Mouse (Mus musculus) embryonic facial prominence, embryonic 14.5 days (tissue): Measurements from ENCODE around the gene Ebf4. TPM values are rescaled to one million over a fixed set of nuclear protein-coding genes. Genes with fewer than 3 reads are reported as not detected.
A peak's percentile ranks its signal among the peaks of the same experiment; 100 is the strongest.
"Not testable (repeated sequence)": the region's sequence is repeated elsewhere in the genome, so short reads cannot be mapped to it uniquely, and the experiment has no call there.

Experiments used
- ATAC-seq: fragments of 200-750 bp; cut with Nextera tagmentation; 2 replicates; pipeline ENCODE4 v1.8.0; 2017; ENCODE audit warnings: low read depth, moderate number of reproducible peaks, moderate TSS enrichment
- DNase-seq: peaks from one replicate; pipeline ENCODE4 v3.0.0-alpha.2; 2015; ENCODE audit warnings: low spot score
- H3K27ac ChIP-seq: fragments of 300-500 bp; sonication (generic); replicated peaks from 2 replicates; pipeline ENCODE4 v1.5.1; 2014; ENCODE audit warnings: low read depth, mild to moderate bottlenecking, low read length, moderate library complexity
- H3K27me3 ChIP-seq: fragments of 300-500 bp; sonication (generic); replicated peaks from 2 replicates; pipeline ENCODE4 v1.6.1; 2014; ENCODE audit warnings: low read length; ENCODE audit not compliant: control insufficient read depth, insufficient read depth
- H3K36me3 ChIP-seq: fragments of 300-500 bp; sonication (generic); 2 replicates; pipeline ENCODE4 v1.6.1; 2014; ENCODE audit warnings: low read length, mixed read lengths; ENCODE audit not compliant: control insufficient read depth, insufficient read depth
- H3K4me1 ChIP-seq: fragments of 300-500 bp; sonication (generic); 2 replicates; pipeline ENCODE4 v1.6.1; 2014; ENCODE audit warnings: antibody characterized with exemption, low read length; ENCODE audit not compliant: control insufficient read depth, insufficient read depth
- H3K4me2 ChIP-seq: fragments of 300-500 bp; sonication (generic); 2 replicates; pipeline ENCODE4 v1.6.1; 2014; ENCODE audit warnings: low read depth, mild to moderate bottlenecking, low read length, moderate library complexity, mixed read lengths
- H3K4me3 ChIP-seq: fragments of 300-500 bp; sonication (generic); 2 replicates; pipeline ENCODE4 v1.5.1; 2014; ENCODE audit warnings: low read depth, mild to moderate bottlenecking, low read length
- H3K9ac ChIP-seq: fragments of 300-500 bp; sonication (generic); 2 replicates; pipeline ENCODE4 v1.6.1; 2014; ENCODE audit warnings: low read depth, mild to moderate bottlenecking, low read length, moderate library complexity, mixed read lengths
- H3K9me3 ChIP-seq: fragments of 300-500 bp; sonication (generic); 2 replicates; pipeline ENCODE4 v1.6.1; 2016; ENCODE audit warnings: low read length; ENCODE audit not compliant: control insufficient read depth
- WGBS: fragments of 180-500 bp; shearing (Covaris S2); extraction: QIAGEN DNeasy Blood & Tissue Kit; methylation state at CpG from one replicate; pipeline ENCODE4 v1.1.7; 2014; 5-methylcytosine and 5-hydroxymethylcytosine counted together
- polyA plus RNA-seq: library from polyadenylated mRNA; unstranded; fragments of >200 nt; fragmentation: Nextera tagmentation; extraction: Ambion mirVana; gene quantifications from 2 replicates; pipeline ENCODE4 v1.2.1, GENCODE M21; 2014

The Ebf4 gene
- polyA plus RNA-seq, 1 experiment from 2014 or later, result 4.2 TPM

DNA sequence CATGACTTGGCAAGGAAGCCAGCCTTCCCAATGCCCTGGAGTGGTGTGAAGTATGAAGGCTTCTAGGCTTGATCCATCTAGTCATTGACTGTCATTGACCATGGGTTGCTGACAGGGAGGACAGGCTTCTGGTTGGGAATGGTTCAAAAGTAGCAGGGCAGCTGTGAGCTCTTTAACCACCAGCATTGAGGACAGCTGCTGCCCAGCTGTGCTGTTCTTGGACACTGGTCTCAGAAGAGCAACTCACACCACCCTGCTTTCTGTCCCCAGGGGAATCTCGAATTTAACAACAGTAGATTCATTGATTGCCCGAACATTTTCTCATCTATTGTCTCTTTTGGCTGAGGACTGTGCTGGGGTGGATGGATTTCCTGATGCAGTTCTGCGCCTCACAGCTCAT lies 58.9 kb downstream of the Ebf4 start:
- H3K9ac ChIP-seq, result no peak overlapping the region
- no peak overlapping the region for H3K4me2 ChIP-seq
- H3K9me3 ChIP-seq, result no peaks in the 10 kb centered on the region
- no peak overlapping the region for H3K4me3 ChIP-seq
- DNase-seq (peak; percentile 39), ATAC-seq (no peak)
- H3K36me3 ChIP-seq, result no peaks in the 10 kb centered on the region
- peaks cover 13% of the 10 kb centered on the region for H3K27me3 ChIP-seq
- no peak overlapping the region for H3K27ac ChIP-seq
- 39% methylated on average over 3 of the region's 3 CpGs for WGBS
- no peaks in the 10 kb centered on the region for H3K4me1 ChIP-seq

DNA sequence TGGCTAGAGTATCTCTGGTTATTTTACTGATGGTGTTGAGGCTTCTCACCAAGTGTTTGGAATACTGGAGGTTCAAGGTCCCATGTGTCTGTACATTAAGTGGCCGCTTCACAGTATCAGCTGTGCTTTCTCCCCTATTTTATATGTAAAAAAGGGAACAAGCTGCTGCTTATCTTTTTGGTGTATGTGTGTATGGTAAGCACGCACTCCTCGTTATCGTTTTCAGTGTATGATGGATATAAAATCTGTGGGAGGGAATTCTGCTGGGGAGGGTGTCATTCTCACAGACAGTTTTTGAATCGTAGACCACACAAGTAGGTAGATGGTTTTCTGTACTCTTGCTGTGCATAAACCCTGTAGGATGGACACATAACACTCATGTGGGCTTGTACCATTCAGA lies 62.6 kb downstream of the Ebf4 start:
- Histone ChIP-seq H3K9me3 (no peaks in the 10 kb centered on the region), H3K27me3 (peaks cover 49% of the 10 kb centered on the region), H3K27ac (no peak overlapping the region), H3K4me1 (no peaks in the 10 kb centered on the region), H3K36me3 (no peaks in the 10 kb centered on the region), H3K9ac (no peak overlapping the region), H3K4me3 (no peak overlapping the region), H3K4me2 (no peak overlapping the region)
- DNase-seq (no peak), ATAC-seq (no peak)
- WGBS, result 92% methylated on average over 5 of the region's 5 CpGs

DNA sequence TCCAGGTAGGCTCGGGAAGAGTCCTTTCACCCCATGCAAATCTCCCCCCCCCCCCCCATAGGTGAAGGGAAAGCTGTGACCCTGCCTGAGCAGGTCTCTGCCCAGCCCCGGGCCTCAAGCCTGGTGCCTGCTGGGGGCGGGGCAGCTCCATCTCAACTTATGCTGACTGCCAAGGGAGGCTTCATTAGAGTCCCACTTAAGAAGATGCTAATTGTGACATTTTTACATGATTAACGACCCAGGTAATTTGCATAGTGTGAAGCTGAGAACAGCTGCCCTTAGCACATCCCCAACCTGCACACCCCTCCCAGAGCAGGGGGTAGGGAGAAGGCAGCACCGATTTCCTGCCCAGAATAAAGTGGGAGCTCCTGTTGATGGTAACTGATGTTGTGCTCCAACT lies 63.9 kb downstream of the Ebf4 start:
- DNase-seq, result no peak
- no peak overlapping the region for H3K9ac ChIP-seq
- no peak overlapping the region for H3K4me3 ChIP-seq
- ATAC-seq, result no peak
- no peaks in the 10 kb centered on the region for H3K9me3 ChIP-seq
- H3K4me1 ChIP-seq, result no peaks in the 10 kb centered on the region
- 17% methylated on average over 5 of the region's 5 CpGs for WGBS
- no peak overlapping the region for H3K27ac ChIP-seq
- no peak overlapping the region for H3K4me2 ChIP-seq
- H3K27me3 ChIP-seq, result peaks cover 62% of the 10 kb centered on the region
- no peaks in the 10 kb centered on the region for H3K36me3 ChIP-seq

DNA sequence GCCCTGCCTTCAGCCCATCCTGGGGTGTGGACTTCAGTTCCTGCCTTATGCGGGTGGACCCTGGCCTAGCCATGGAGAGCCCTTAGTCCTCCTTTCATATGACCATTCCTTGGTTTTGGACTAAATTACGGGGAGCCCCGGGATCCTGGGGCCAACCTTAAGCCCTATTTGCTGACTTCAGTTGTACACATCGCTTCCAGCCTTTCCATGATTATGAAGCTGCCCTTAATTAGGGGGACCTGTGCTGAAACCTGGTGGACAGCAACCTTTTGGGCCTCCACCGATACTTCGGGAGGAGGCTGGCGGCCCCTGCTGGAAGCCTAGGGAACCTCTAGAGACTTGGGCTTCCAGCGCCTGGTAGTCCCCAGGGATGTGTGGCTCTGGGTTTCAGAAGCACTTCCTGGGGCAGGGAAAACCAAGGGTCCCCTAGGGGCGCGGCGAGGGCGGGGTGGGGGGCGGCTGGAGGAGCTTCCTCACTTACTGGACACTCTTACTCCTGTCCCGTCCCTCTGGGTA lies 67.6 kb downstream of the Ebf4 start:
- DNase-seq, result peak; percentile 79
- H3K9ac ChIP-seq, result no peak overlapping the region
- no peaks in the 10 kb centered on the region for H3K36me3 ChIP-seq
- peaks cover 72% of the 10 kb centered on the region for H3K27me3 ChIP-seq
- WGBS, result 4% methylated on average over 13 of the region's 14 CpGs
- no peaks in the 10 kb centered on the region for H3K9me3 ChIP-seq
- 0 out of 2 replicates have a peak, but pooled peaks have one; percentile 5 for ATAC-seq
- H3K4me3 ChIP-seq, result no peak overlapping the region
- H3K27ac ChIP-seq, result no peak overlapping the region
- H3K4me1 ChIP-seq, result no peaks in the 10 kb centered on the region
- H3K4me2 ChIP-seq, result no peak overlapping the region

DNA sequence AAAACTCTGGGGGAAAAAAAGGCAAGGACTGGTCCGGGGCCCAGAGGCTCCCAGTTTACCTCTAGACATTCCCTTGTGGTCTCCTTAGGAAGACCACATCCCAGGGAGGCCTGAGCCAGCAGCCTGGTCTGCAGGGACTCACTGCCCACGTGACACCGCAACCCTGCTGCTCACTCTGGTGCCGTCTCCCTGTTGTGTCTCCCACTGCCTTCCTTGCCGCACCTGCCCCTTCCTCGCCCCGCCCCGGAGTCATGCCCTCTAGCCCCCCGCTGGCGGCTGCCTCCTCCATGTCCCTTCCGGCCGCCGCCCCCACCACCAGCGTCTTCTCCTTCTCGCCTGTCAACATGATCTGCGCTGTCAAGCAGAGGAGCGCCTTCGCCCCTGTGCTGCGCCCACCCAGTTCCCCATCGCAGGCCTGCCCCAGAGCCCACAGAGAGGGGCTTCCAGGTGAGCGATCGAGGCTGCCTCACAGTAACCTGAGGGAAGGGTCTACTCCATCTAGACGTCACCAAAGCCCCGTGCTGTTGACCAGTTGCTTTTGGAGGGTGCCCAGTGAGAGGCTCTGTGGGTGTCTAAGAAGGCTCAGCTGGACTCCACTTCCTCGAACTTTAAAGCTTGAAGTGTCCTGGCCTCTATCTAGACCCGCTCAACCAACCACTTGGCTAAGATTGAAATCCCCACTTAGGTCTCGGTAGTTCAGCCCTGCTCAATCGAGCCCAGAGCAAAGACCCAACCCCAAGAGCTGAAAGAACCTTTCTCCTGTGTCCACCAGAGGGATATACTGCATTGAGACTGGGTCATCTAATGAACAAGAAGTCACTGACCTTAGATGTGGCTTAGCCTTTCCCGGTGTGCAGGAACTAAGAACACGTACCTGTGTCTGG lies 70.5 kb downstream of the Ebf4 start:
- DNase-seq (no peak), ATAC-seq (peak; percentile 35; the same call in 1 of the 2 replicates)
- no peaks in the 10 kb centered on the region for H3K36me3 ChIP-seq
- WGBS, result 9% methylated on average over 30 of the region's 30 CpGs
- H3K4me3 ChIP-seq, result peak overlapping the region; percentile 28
- H3K27ac ChIP-seq, result no peak overlapping the region
- peak overlapping the region; percentile 52 for H3K9ac ChIP-seq
- H3K9me3 ChIP-seq, result no peaks in the 10 kb centered on the region
- H3K4me2 ChIP-seq, result peak overlapping the region; percentile 52
- peaks cover 45% of the 10 kb centered on the region for H3K27me3 ChIP-seq
- H3K4me1 ChIP-seq, result no peaks in the 10 kb centered on the region

DNA sequence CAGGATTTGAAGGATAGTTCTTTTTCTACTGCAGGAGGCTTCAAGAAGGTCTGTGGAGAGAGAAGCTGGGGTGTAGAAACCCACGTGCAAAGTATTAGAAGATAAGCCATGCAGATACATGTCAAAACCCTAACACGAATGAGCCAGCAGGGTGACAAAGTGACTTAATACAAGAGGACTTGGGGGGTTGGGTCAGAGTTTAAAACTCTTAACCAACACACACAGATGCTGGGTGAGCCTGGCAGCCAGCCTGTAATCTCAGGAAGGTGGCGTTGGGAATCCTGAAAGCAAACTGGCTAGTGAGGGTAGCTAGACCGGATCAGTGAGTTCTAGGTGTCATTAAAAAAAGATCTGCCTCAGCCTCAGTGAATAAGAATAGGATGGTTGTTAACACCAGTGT lies 72.4 kb downstream of the Ebf4 start:
- Histone ChIP-seq H3K27me3 (peaks cover 25% of the 10 kb centered on the region), H3K4me1 (no peaks in the 10 kb centered on the region), H3K9me3 (no peaks in the 10 kb centered on the region), H3K4me3 (no peak overlapping the region), H3K4me2 (no peak overlapping the region), H3K36me3 (no peaks in the 10 kb centered on the region), H3K27ac (no peak overlapping the region), H3K9ac (no peak overlapping the region)
- no peak for ATAC-seq
- DNase-seq, result peak; percentile 19
- 65% methylated on average over 4 of the region's 4 CpGs for WGBS

DNA sequence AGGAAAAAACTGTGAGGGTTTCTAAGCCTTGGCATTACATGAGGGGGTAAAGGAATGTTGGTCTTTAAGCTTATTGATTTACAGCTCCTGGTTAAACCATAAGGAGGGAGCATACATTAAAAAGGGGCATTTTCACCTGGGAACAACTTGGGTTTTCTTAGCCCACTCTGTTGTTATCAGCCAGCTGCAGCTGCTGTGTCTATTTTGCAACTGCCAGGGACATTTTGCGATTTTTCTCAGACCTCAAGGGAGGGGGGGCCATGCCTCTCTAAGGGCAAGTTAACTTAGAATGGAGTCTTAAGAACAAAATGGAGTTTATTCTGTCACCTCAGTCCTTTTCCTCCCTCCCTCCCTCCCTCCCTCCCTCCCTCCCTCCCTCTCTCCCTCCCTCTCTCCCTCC lies 78.1 kb downstream of the Ebf4 start:
- H3K4me3 ChIP-seq, ATAC-seq, H3K9ac ChIP-seq, H3K27ac ChIP-seq, H3K9me3 ChIP-seq, H3K4me2 ChIP-seq, H3K4me1 ChIP-seq, DNase-seq, H3K36me3 ChIP-seq, H3K27me3 ChIP-seq: not testable (repeated sequence)
- 42% methylated on average over 1 of the region's 1 CpGs for WGBS

DNA sequence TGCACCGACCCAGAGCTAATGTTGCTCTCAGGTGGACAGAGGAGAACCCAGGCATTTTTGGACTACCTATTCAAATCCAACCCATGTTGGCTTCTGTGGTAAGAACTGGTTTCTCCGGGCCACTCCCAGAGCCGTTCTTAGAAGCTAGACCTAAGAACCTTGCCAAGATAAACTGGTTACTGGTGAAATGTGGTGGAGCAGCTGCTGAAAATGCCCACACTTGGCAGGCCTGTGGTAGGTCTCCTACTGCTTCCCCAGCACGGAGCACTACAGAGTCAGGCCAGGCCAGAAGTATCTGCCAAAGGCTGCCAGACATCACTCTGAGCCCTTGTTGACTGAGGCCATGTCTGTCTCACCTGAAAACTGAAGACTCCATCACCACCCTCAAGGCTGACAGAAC lies 80.0 kb downstream of the Ebf4 start:
- Histone ChIP-seq H3K27me3 (no peaks in the 10 kb centered on the region), H3K27ac (no peak overlapping the region), H3K4me1 (no peaks in the 10 kb centered on the region), H3K9ac (no peak overlapping the region), H3K4me3 (no peak overlapping the region), H3K4me2 (no peak overlapping the region), H3K9me3 (no peaks in the 10 kb centered on the region), H3K36me3 (no peaks in the 10 kb centered on the region)
- 67% methylated on average over 4 of the region's 4 CpGs for WGBS
- DNase-seq (peak; percentile 23), ATAC-seq (no peak)

DNA sequence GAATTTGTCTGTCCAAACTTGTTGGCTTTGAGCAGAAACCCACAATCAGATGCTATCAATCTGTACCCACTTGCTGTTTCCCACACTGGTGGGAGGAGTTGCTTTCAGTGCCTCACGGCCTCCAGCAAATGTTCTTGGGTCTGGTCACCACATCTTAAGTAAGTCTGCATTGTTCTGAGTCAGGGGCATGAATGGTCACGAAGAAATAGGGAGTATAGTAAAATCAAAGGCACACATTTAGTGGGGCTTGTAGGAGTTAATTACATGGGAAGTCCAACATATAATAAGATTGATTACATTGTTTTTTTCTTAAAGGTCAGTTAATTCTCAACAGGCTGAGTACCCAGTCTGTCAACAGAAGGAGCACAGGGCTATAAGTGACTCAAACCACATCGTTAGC lies 88.2 kb downstream of the Ebf4 start:
- 46% methylated on average over 3 of the region's 3 CpGs for WGBS
- H3K4me2 ChIP-seq, result no peak overlapping the region
- H3K36me3 ChIP-seq, result no peaks in the 10 kb centered on the region
- H3K4me3 ChIP-seq, result no peak overlapping the region
- H3K27me3 ChIP-seq, result no peaks in the 10 kb centered on the region
- H3K27ac ChIP-seq, result no peak overlapping the region
- DNase-seq (no peak), ATAC-seq (no peak)
- no peaks in the 10 kb centered on the region for H3K9me3 ChIP-seq
- no peaks in the 10 kb centered on the region for H3K4me1 ChIP-seq
- H3K9ac ChIP-seq, result no peak overlapping the region
